Mouse (Mus musculus): ENCODE data around the gene Selplg.

GRCm38 (mm10) chr5:113771213-113772162 is 61.0 kb downstream of the Selplg start:
- TF ChIP-seq CTCF (IDR thresholded peaks at IDR 0.05) (no peak), POLR2A (IDR thresholded peaks at IDR 0.05; ENCODE audit: insufficient read depth, low read depth, low read length) (peak; percentile 53), EP300 (IDR thresholded peaks at IDR 0.05; ENCODE audit: insufficient read depth, low read depth, low read length) (peak; percentile 54; the same call in 1 of the 2 replicates)

All from heart, adult 2 months (tissue).